Mouse (Mus musculus): ENCODE results near the gene Ces1e.
"Not testable (repeated sequence)": the region's sequence is repeated elsewhere in the genome, so short reads cannot be mapped to it uniquely, and the experiment has no call there.

Gene Ces1e

GRCm38 (mm10) chr8:93229446-93229845, at the start of gene Ces1e:
Ces1e (minus strand) TSS chr8:93229619.
- DNase-seq (ENCODE audit: low spot score) = no peak

- DNase-seq (ENCODE audit: low spot score) = no peak
These were observed 48.9 kb upstream of the Ces1e start for GRCm38 (mm10) chr8:93278176-93278805.

- DNase-seq (ENCODE audit: low spot score) = no peak
These were observed 45.2 kb upstream of the Ces1e start for GRCm38 (mm10) chr8:93274609-93275008.

- DNase-seq (ENCODE audit: low spot score) = no peak
These were observed 43.9 kb upstream of the Ces1e start for GRCm38 (mm10) chr8:93273321-93273720.

- no peak for DNase-seq (ENCODE audit: low spot score)
These were observed 43.3 kb upstream of the Ces1e start for GRCm38 (mm10) chr8:93272686-93273085.

- DNase-seq (ENCODE audit: low spot score) = no peak
These were observed 32.0 kb upstream of the Ces1e start for GRCm38 (mm10) chr8:93261436-93261835.

GRCm38 (mm10) chr8:93252400-93252925, 23.0 kb upstream of the Ces1e start:
- DNase-seq (ENCODE audit: low spot score) = no peak

- DNase-seq (ENCODE audit: low spot score) = no peak
These were observed 16.6 kb upstream of the Ces1e start for GRCm38 (mm10) chr8:93246057-93246456.

- no peak for DNase-seq (ENCODE audit: low spot score)
These were observed 10.5 kb upstream of the Ces1e start for GRCm38 (mm10) chr8:93239884-93240283.

- DNase-seq (ENCODE audit: low spot score) = no peak
These were observed 6.3 kb upstream of the Ces1e start for GRCm38 (mm10) chr8:93235681-93236080.

- no peak for DNase-seq (ENCODE audit: low spot score)
These were observed 5.3 kb upstream of the Ces1e start for GRCm38 (mm10) chr8:93234706-93235105.

- DNase-seq (ENCODE audit: low spot score) = no peak
These were observed 4.6 kb upstream of the Ces1e start for GRCm38 (mm10) chr8:93234068-93234467.

GRCm38 (mm10) chr8:93228673-93229370, 597 bp downstream of the Ces1e start:
- no peak for DNase-seq (ENCODE audit: low spot score)

GRCm38 (mm10) chr8:93226471-93226870, 2.9 kb downstream of the Ces1e start:
- not testable (repeated sequence) for DNase-seq (ENCODE audit: low spot score)

- no peak for DNase-seq (ENCODE audit: low spot score)
These were observed 7.5 kb downstream of the Ces1e start for GRCm38 (mm10) chr8:93221896-93222295.

GRCm38 (mm10) chr8:93217867-93218266, 11.6 kb downstream of the Ces1e start:
- DNase-seq (ENCODE audit: low spot score) = no peak

- no peak for DNase-seq (ENCODE audit: low spot score)
These were observed 12.0 kb downstream of the Ces1e start for GRCm38 (mm10) chr8:93217375-93217774.

GRCm38 (mm10) chr8:93211091-93211490, 18.3 kb downstream of the Ces1e start:
- no peak for DNase-seq (ENCODE audit: low spot score)

- DNase-seq (ENCODE audit: low spot score) = not testable (repeated sequence)
These were observed 30.3 kb downstream of the Ces1e start for GRCm38 (mm10) chr8:93199146-93199545.

- DNase-seq (ENCODE audit: low spot score) = no peak
These were observed 31.5 kb downstream of the Ces1e start, which contains the start of gene Ces1d for GRCm38 (mm10) chr8:93197685-93198525. Ces1d (minus strand) TSS chr8:93197838.

- DNase-seq (ENCODE audit: low spot score) = no peak
These were observed 33.0 kb downstream of the Ces1e start for GRCm38 (mm10) chr8:93196436-93196835.

GRCm38 (mm10) chr8:93180581-93181129, 48.8 kb downstream of the Ces1e start:
- no peak for DNase-seq (ENCODE audit: low spot score)
